Mouse (Mus musculus): ENCODE measurements around the gene Zbtb20.

Zbtb20 gene

GRCm38 (mm10) chr16:43072818-43073594, 197.3 kb downstream of the Zbtb20 start:
- no peak for DNase-seq (ENCODE audit: low read depth, low spot score)

GRCm38 (mm10) chr16:43080403-43080802, 204.7 kb downstream of the Zbtb20 start:
- peak; percentile 6 for DNase-seq (ENCODE audit: low read depth, low spot score)

GRCm38 (mm10) chr16:43080923-43081702, 205.4 kb downstream of the Zbtb20 start:
- DNase-seq (ENCODE audit: low read depth, low spot score), result no peak

DNA sequence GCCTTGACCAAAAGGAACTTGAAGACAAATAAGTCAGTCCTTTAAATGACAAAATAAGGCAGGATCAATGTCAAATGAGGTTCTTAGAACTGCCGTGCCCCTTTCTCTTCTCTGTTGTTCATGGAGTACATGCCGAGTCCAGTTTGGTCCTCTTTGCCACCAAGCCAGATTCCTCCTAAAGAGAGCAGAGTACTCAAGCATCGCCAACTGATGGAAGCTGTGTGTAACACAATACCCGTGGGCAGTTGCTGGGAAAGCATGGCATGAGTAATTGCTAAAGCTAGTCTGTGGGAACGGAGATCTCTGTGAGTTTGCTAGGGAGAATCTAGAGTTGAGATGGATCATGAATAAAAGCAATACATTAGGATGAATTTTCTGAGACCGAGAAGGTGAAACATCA, 206.3 kb downstream of the Zbtb20 start:
- no peak for DNase-seq (ENCODE audit: low read depth, low spot score)

DNA sequence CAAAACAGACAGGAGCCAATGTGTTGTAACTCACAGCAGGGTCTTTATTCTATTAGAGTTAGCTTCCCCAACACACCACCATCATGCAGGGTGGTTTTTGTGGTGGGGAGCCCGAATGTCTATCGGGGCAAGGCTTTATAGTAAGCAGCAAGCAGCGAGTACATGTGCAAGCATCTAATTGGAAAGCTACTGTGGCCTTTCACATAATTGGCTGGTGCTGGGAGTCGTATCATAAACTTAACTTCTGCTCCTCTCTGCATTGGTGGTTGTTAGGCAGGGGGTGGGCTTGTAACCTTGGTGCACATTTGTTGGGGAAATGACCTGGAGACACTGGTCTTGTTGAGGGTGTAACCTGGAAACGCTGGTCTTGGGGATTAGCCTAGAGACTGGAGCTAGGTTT, 207.1 kb downstream of the Zbtb20 start:
- DNase-seq (ENCODE audit: low read depth, low spot score), result no peak

GRCm38 (mm10) chr16:43090188-43090587, 214.5 kb downstream of the Zbtb20 start:
- DNase-seq (ENCODE audit: low read depth, low spot score), result no peak

DNA sequence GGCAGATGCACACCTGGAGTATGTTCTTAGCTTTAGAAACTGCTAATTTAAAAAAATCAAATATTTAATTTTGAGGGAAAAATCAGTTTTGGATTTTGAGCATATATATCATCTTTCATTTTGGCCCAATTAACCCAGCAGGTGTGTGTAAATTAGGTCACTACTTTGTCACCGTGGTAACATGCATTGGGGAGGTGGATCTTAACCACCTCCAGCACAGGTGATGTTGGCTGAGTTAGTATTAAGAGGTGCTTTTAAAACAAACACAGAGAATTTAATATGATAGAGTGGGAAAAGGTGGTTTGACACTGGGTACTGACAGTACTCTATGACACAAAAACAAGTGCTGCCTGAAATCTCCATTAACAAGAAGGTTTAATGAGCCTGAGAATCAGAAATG, 218.5 kb downstream of the Zbtb20 start:
- DNase-seq (ENCODE audit: low read depth, low spot score), result no peak

GRCm38 (mm10) chr16:43094756-43095155, 219.1 kb downstream of the Zbtb20 start:
- DNase-seq (ENCODE audit: low read depth, low spot score), result no peak

DNA sequence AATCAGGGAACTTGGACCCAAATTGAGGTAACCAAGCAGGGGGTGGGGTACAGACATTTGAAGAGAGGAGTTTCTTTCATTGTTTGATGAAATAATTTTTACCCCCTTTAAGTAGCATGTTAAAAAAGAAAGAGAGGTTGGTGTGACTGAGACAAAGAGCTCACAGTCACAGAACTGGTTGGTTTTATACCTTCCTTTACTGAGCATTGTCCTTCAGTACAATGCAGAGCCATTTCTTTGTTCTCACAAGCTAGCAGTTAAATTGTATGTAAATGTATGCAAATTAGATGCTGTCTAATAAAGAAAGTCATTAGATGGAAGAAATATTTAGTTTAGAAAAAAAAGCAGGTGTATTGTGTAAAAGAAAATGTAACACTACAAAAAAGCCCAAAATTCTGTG, 220.4 kb downstream of the Zbtb20 start:
- no peak for DNase-seq (ENCODE audit: low read depth, low spot score)

GRCm38 (mm10) chr16:43098153-43098552, 222.5 kb downstream of the Zbtb20 start:
- no peak for DNase-seq (ENCODE audit: low read depth, low spot score)

GRCm38 (mm10) chr16:43098666-43099065, 223.0 kb downstream of the Zbtb20 start:
- no peak for DNase-seq (ENCODE audit: low read depth, low spot score)

DNA sequence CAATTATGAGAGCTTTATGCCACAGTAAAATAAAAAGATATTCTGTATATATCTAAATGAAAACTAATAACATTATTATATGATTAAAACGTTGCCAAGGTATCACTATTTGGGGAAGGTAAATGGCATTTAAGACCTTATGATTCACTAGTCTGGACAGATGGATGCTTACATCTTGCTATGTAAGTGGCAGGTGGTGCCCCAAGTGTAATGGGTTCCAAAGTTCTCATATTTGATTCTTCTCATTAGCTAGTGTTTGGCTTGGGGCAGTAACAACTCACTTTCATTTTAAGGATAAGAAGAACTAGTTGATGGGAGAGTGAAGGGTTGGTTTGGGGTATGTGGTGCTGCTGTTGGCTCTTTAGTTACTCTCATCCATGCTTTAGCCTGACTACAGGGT, 235.6 kb downstream of the Zbtb20 start:
- DNase-seq (ENCODE audit: low read depth, low spot score), result no peak

GRCm38 (mm10) chr16:43113968-43114367, 238.3 kb downstream of the Zbtb20 start:
- no peak for DNase-seq (ENCODE audit: low read depth, low spot score)

- DNase-seq (ENCODE audit: low read depth, low spot score), result peak; percentile 8
These were observed 254.3 kb downstream of the Zbtb20 start for GRCm38 (mm10) chr16:43129966-43130365.

DNA sequence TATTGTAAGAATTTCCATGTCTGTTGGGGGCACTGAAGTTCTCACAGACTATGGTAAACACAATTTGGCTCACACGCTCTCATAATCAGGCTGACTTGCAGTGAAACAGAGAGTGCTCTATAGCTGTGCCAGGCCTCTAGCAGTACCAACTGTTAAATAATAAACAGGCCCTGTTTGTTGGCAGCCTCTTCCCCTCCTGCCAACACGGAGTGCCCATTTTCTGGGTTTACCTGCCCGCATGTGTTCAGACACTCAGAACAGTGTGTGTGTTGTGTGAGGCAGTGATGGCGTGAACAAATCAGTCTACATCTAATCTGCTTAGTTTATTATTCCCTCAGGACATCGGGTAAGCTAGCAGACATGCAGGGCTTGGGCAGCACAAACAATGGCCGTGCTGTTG, 254.9 kb downstream of the Zbtb20 start:
- DNase-seq (ENCODE audit: low read depth, low spot score), result peak; percentile 22

- no peak for DNase-seq (ENCODE audit: low read depth, low spot score)
These were observed 255.4 kb downstream of the Zbtb20 start for GRCm38 (mm10) chr16:43131077-43131476.

- DNase-seq (ENCODE audit: low read depth, low spot score), result peak; percentile 13
These were observed 292.8 kb downstream of the Zbtb20 start for GRCm38 (mm10) chr16:43168506-43168905.

GRCm38 (mm10) chr16:43169273-43169905, 293.7 kb downstream of the Zbtb20 start:
- no peak for DNase-seq (ENCODE audit: low read depth, low spot score)

- DNase-seq (ENCODE audit: low read depth, low spot score), result no peak
These were observed 296.5 kb downstream of the Zbtb20 start for GRCm38 (mm10) chr16:43172139-43172538.

GRCm38 (mm10) chr16:43172912-43173311, 297.2 kb downstream of the Zbtb20 start:
- DNase-seq (ENCODE audit: low read depth, low spot score), result no peak

DNA sequence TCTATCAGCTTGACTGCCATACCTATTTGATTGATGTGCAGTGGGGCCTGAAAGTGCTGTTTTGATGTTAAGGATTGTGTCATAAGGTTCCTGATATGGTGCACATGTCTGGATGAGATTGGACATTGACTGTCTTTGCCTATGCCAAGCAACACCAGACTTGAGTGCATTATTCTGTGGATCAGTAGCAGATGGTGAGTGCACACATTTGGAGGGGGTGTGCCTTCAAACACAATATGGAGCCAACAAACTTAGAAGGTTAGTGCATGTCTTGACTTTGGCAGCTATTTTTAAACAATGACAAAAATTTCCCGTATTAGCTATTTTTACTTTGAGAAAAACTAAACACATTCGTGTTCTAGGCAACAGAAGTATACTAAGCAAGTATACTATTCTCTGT, 299.1 kb downstream of the Zbtb20 start:
- DNase-seq (ENCODE audit: low read depth, low spot score), result no peak

GRCm38 (mm10) chr16:43181038-43181437, 305.4 kb downstream of the Zbtb20 start:
- no peak for DNase-seq (ENCODE audit: low read depth, low spot score)
